Mouse (Mus musculus): Measurements from ENCODE around the gene Dnajc7.
"Not testable (repeated sequence)": the region's sequence is repeated elsewhere in the genome, so short reads cannot be mapped to it uniquely, and the experiment has no call there.

The Dnajc7 gene

GRCm38 (mm10) chr11:100619982-100620381, at the start of gene Dnajc7:
Dnajc7 (minus strand) TSS chr11:100620168.
- no peak for DNase-seq (ENCODE audit: extremely low spot score, low spot score)

- no peak for DNase-seq (ENCODE audit: extremely low spot score, low spot score)
Measured at GRCm38 (mm10) chr11:100659806-100660205, 39.8 kb upstream of the Dnajc7 start.

GRCm38 (mm10) chr11:100656458-100656857, 36.5 kb upstream of the Dnajc7 start:
- DNase-seq (ENCODE audit: extremely low spot score, low spot score): peak; percentile 26

- not testable (repeated sequence) for DNase-seq (ENCODE audit: extremely low spot score, low spot score)
Measured at GRCm38 (mm10) chr11:100655589-100655988, 35.6 kb upstream of the Dnajc7 start.

GRCm38 (mm10) chr11:100651748-100652147, 31.8 kb upstream of the Dnajc7 start:
- no peak for DNase-seq (ENCODE audit: extremely low spot score, low spot score)

GRCm38 (mm10) chr11:100651205-100651604, 31.2 kb upstream of the Dnajc7 start:
- no peak for DNase-seq (ENCODE audit: extremely low spot score, low spot score)

- DNase-seq (ENCODE audit: extremely low spot score, low spot score): no peak
Measured at GRCm38 (mm10) chr11:100648405-100648804, 28.4 kb upstream of the Dnajc7 start.

GRCm38 (mm10) chr11:100646265-100646664, 26.3 kb upstream of the Dnajc7 start:
- DNase-seq (ENCODE audit: extremely low spot score, low spot score): peak; percentile 60

GRCm38 (mm10) chr11:100643612-100644575, 23.9 kb upstream of the Dnajc7 start:
- no peak for DNase-seq (ENCODE audit: extremely low spot score, low spot score)

GRCm38 (mm10) chr11:100640159-100640906, 20.4 kb upstream of the Dnajc7 start:
- DNase-seq (ENCODE audit: extremely low spot score, low spot score): peak; percentile 56

GRCm38 (mm10) chr11:100634530-100634929, 14.6 kb upstream of the Dnajc7 start:
- no peak for DNase-seq (ENCODE audit: extremely low spot score, low spot score)

GRCm38 (mm10) chr11:100628862-100629352, 8.9 kb upstream of the Dnajc7 start:
- DNase-seq (ENCODE audit: extremely low spot score, low spot score): no peak

- DNase-seq (ENCODE audit: extremely low spot score, low spot score): no peak
Measured at GRCm38 (mm10) chr11:100628056-100628455, 8.1 kb upstream of the Dnajc7 start.

- peak; percentile 59 for DNase-seq (ENCODE audit: extremely low spot score, low spot score)
Measured at GRCm38 (mm10) chr11:100626701-100627195, 6.8 kb upstream of the Dnajc7 start.

- no peak for DNase-seq (ENCODE audit: extremely low spot score, low spot score)
Measured at GRCm38 (mm10) chr11:100625754-100626700, 6.1 kb upstream of the Dnajc7 start.

GRCm38 (mm10) chr11:100623867-100624266, 3.9 kb upstream of the Dnajc7 start:
- no peak for DNase-seq (ENCODE audit: extremely low spot score, low spot score)

GRCm38 (mm10) chr11:100622714-100623113, 2.7 kb upstream of the Dnajc7 start:
- peak; percentile 96 for DNase-seq (ENCODE audit: extremely low spot score, low spot score)

- DNase-seq (ENCODE audit: extremely low spot score, low spot score): peak; percentile 98
Measured at GRCm38 (mm10) chr11:100619485-100619975, 438 bp downstream of the Dnajc7 start.

GRCm38 (mm10) chr11:100618761-100619484, 1.0 kb downstream of the Dnajc7 start, which contains the start of gene Nkiras2:
Nkiras2 (plus strand) TSS chr11:100619244.
- peak; percentile 72 for DNase-seq (ENCODE audit: extremely low spot score, low spot score)

- DNase-seq (ENCODE audit: extremely low spot score, low spot score): no peak
Measured at GRCm38 (mm10) chr11:100617480-100617879, 2.5 kb downstream of the Dnajc7 start.

Measured in neural tube, embryonic 10.5 days (tissue).